Mouse (Mus musculus) olfactory bulb, adult 2 months (tissue): ENCODE results near the gene Kcne4.

Source experiments
- CTCF ChIP-seq: fragments of 200-500 bp; IDR thresholded peaks from 2 replicates; pipeline ENCODE4 v1.5.1; 2012; ENCODE audit warnings: low read depth, mild to moderate bottlenecking, low read length, moderate library complexity; ENCODE audit not compliant: insufficient read depth
- POLR2A ChIP-seq: fragments of 200-500 bp; IDR thresholded peaks from 2 replicates; pipeline ENCODE4 v1.6.1; 2012; ENCODE audit warnings: mild to moderate bottlenecking, low read depth, low read length, moderate library complexity; ENCODE audit not compliant: insufficient read depth

- TF ChIP-seq POLR2A, result no peak
- TF ChIP-seq CTCF, result no peak
These were observed 24.2 kb downstream of the Kcne4 start for GRCm38 (mm10) chr1:78840769-78841168.
